Mouse (Mus musculus) embryonic facial prominence, embryonic 11.5 days (tissue): Measurements from ENCODE around the gene Gpx8. TPM values are rescaled to one million over a fixed set of nuclear protein-coding genes. Genes with fewer than 3 reads are reported as not detected.
A peak's percentile ranks its signal among the peaks of the same experiment; 100 is the strongest.
"Not testable (repeated sequence)": the region's sequence is repeated elsewhere in the genome, so short reads cannot be mapped to it uniquely, and the experiment has no call there.

Experiments
- ATAC-seq: fragments of 200-750 bp; cut with Nextera tagmentation; replicated peaks from 2 replicates; pipeline ENCODE4 v1.8.0; 2017; ENCODE audit warnings: low read depth; ENCODE audit not compliant: insufficient number of reproducible peaks, low FRiP score, low TSS enrichment
- DNase-seq: peaks from one replicate; pipeline ENCODE4 v3.0.0-alpha.2; 2015; ENCODE audit warnings: low spot score
- H3K27ac ChIP-seq: fragments of 300-500 bp; sonication (generic); replicated peaks from 2 replicates; pipeline ENCODE4 v1.5.1; 2014; ENCODE audit warnings: mild to moderate bottlenecking, low read depth, low read length, control low read depth
- H3K27me3 ChIP-seq: fragments of 300-500 bp; sonication (generic); 2 replicates; pipeline ENCODE4 v1.6.1; 2014; ENCODE audit warnings: mild to moderate bottlenecking, low read length, moderate library complexity, mixed read lengths; ENCODE audit not compliant: control insufficient read depth, insufficient read depth
- H3K36me3 ChIP-seq: fragments of 300-500 bp; sonication (generic); replicated peaks from 2 replicates; pipeline ENCODE4 v1.6.1; 2014; ENCODE audit warnings: low read depth, mild to moderate bottlenecking, low read length, moderate library complexity, mixed read lengths; ENCODE audit not compliant: control insufficient read depth, insufficient read depth
- H3K4me1 ChIP-seq: fragments of 300-500 bp; sonication (generic); 2 replicates; pipeline ENCODE4 v1.6.1; 2014; ENCODE audit warnings: low read length, mixed read lengths; ENCODE audit not compliant: control insufficient read depth, insufficient read depth
- H3K4me2 ChIP-seq: fragments of 300-500 bp; sonication (generic); 2 replicates; pipeline ENCODE4 v1.6.1; 2014; ENCODE audit warnings: low read depth, mild to moderate bottlenecking, control low read depth, low read length, moderate library complexity
- H3K4me3 ChIP-seq: fragments of 300-500 bp; sonication (generic); 2 replicates; pipeline ENCODE4 v1.5.1; 2014; ENCODE audit warnings: low read depth, low read length, control low read depth
- H3K9ac ChIP-seq: fragments of 300-500 bp; sonication (generic); replicated peaks from 2 replicates; pipeline ENCODE4 v1.6.1; 2014; ENCODE audit warnings: mild to moderate bottlenecking, control low read depth, low read length
- H3K9me3 ChIP-seq: fragments of 300-500 bp; sonication (generic); replicated peaks from 2 replicates; pipeline ENCODE4 v1.6.1; 2016; ENCODE audit warnings: mild to moderate bottlenecking, low read length, inconsistent platforms, mixed read lengths; ENCODE audit not compliant: control insufficient read depth
- WGBS: fragments of 180-500 bp; shearing (Covaris S2); extraction: QIAGEN DNeasy Blood & Tissue Kit; methylation state at CpG from one replicate; pipeline ENCODE4 v1.1.7; 2014; 5-methylcytosine and 5-hydroxymethylcytosine counted together
- polyA plus RNA-seq: library from polyadenylated mRNA; unstranded; fragments of >200 nt; fragmentation: Nextera tagmentation; extraction: Ambion mirVana; gene quantifications from 2 replicates; pipeline ENCODE4 v1.2.1, GENCODE M21; 2014

The Gpx8 gene
- polyA plus RNA-seq, 1 experiment from 2014 or later = 155 TPM

GRCm38 (mm10) chr13:113021521-113021920 lies 24.7 kb downstream of the Gpx8 start:
- Histone ChIP-seq H3K4me3 (no peak overlapping the region), H3K27ac (no peak overlapping the region), H3K4me1 (no peaks in the 10 kb centered on the region), H3K27me3 (no peaks in the 10 kb centered on the region), H3K9me3 (no peaks in the 10 kb centered on the region), H3K9ac (no peak overlapping the region), H3K36me3 (no peaks in the 10 kb centered on the region), H3K4me2 (no peak overlapping the region)
- WGBS = 80% methylated on average over 2 of the region's 2 CpGs
- DNase-seq = no peak
- no peak for ATAC-seq

- not testable (repeated sequence) for ATAC-seq, H3K27me3 ChIP-seq, H3K9ac ChIP-seq, H3K4me3 ChIP-seq, H3K27ac ChIP-seq, H3K4me1 ChIP-seq, H3K9me3 ChIP-seq, DNase-seq, H3K36me3 ChIP-seq, H3K4me2 ChIP-seq
- 58% methylated on average over 18 of the region's 20 CpGs for WGBS
Measured at GRCm38 (mm10) chr13:113013174-113013953, 32.8 kb downstream of the Gpx8 start.

GRCm38 (mm10) chr13:113012683-113013082 lies 33.5 kb downstream of the Gpx8 start:
- H3K4me1 ChIP-seq = no peaks in the 10 kb centered on the region
- no peak overlapping the region for H3K27ac ChIP-seq
- 79% methylated on average over 6 of the region's 6 CpGs for WGBS
- H3K36me3 ChIP-seq = no peaks in the 10 kb centered on the region
- DNase-seq (no peak), ATAC-seq (no peak)
- H3K4me2 ChIP-seq = no peak overlapping the region
- no peak overlapping the region for H3K4me3 ChIP-seq
- no peak overlapping the region for H3K9ac ChIP-seq
- no peaks in the 10 kb centered on the region for H3K9me3 ChIP-seq
- H3K27me3 ChIP-seq = no peaks in the 10 kb centered on the region

- ATAC-seq = 0 out of 2 replicates have a peak, but pooled peaks have one; percentile 59
- no peaks in the 10 kb centered on the region; the same call in 1 of the 2 replicates for H3K4me1 ChIP-seq
- H3K9me3 ChIP-seq = no peaks in the 10 kb centered on the region
- 62% methylated on average over 9 of the region's 9 CpGs for WGBS
- no peak overlapping the region for H3K27ac ChIP-seq
- no peaks in the 10 kb centered on the region for H3K36me3 ChIP-seq
- H3K27me3 ChIP-seq = peaks cover 34% of the 10 kb centered on the region
- no peak overlapping the region for H3K9ac ChIP-seq
- peak; percentile 33 for DNase-seq
- no peak overlapping the region for H3K4me2 ChIP-seq
- H3K4me3 ChIP-seq = no peak overlapping the region
Measured at GRCm38 (mm10) chr13:113000576-113001318, 45.5 kb downstream of the Gpx8 start.

GRCm38 (mm10) chr13:113000090-113000489 lies 46.1 kb downstream of the Gpx8 start:
- WGBS = 78% methylated on average over 3 of the region's 3 CpGs
- DNase-seq (no peak), ATAC-seq (no peak)
- Histone ChIP-seq H3K9ac (no peak overlapping the region), H3K4me3 (no peak overlapping the region), H3K27ac (no peak overlapping the region), H3K4me2 (no peak overlapping the region), H3K4me1 (no peaks in the 10 kb centered on the region; the same call in 1 of the 2 replicates), H3K36me3 (no peaks in the 10 kb centered on the region), H3K9me3 (no peaks in the 10 kb centered on the region), H3K27me3 (peaks cover 39% of the 10 kb centered on the region)

GRCm38 (mm10) chr13:112998427-112999201 lies 47.6 kb downstream of the Gpx8 start:
- no peak overlapping the region for H3K27ac ChIP-seq
- ATAC-seq = no peak
- peaks cover 6% of the 10 kb centered on the region for H3K4me1 ChIP-seq
- peak overlapping the region; percentile 52 for H3K9ac ChIP-seq
- no peaks in the 10 kb centered on the region for H3K9me3 ChIP-seq
- H3K4me2 ChIP-seq = peak overlapping the region; percentile 85
- H3K27me3 ChIP-seq = peaks cover 53% of the 10 kb centered on the region
- no peaks in the 10 kb centered on the region for H3K36me3 ChIP-seq
- under 1% methylated on average over 46 of the region's 46 CpGs for WGBS
- peak; percentile 52 for DNase-seq
- peak overlapping the region; percentile 39 for H3K4me3 ChIP-seq

- H3K9ac ChIP-seq = no peak overlapping the region
- H3K36me3 ChIP-seq = no peaks in the 10 kb centered on the region
- H3K9me3 ChIP-seq = no peaks in the 10 kb centered on the region
- H3K27me3 ChIP-seq = peaks cover 64% of the 10 kb centered on the region
- no peak overlapping the region for H3K27ac ChIP-seq
- peaks cover 9% of the 10 kb centered on the region for H3K4me1 ChIP-seq
- ATAC-seq (no peak), DNase-seq (no peak)
- H3K4me3 ChIP-seq = no peak overlapping the region
- 71% methylated on average over 6 of the region's 6 CpGs for WGBS
- no peak overlapping the region for H3K4me2 ChIP-seq
Measured at GRCm38 (mm10) chr13:112997369-112997768, 48.8 kb downstream of the Gpx8 start.
